Mouse (Mus musculus): ENCODE data around the gene Frs2. TPM values are rescaled to one million over a fixed set of nuclear protein-coding genes. Genes with fewer than 3 reads are reported as not detected.
"Not testable (repeated sequence)": the region's sequence is repeated elsewhere in the genome, so short reads cannot be mapped to it uniquely, and the experiment has no call there.

Gene Frs2
- total RNA-seq, 4 experiments from 2014 or later: 26.8 to 34.1 (median 29.6) TPM

DNA sequence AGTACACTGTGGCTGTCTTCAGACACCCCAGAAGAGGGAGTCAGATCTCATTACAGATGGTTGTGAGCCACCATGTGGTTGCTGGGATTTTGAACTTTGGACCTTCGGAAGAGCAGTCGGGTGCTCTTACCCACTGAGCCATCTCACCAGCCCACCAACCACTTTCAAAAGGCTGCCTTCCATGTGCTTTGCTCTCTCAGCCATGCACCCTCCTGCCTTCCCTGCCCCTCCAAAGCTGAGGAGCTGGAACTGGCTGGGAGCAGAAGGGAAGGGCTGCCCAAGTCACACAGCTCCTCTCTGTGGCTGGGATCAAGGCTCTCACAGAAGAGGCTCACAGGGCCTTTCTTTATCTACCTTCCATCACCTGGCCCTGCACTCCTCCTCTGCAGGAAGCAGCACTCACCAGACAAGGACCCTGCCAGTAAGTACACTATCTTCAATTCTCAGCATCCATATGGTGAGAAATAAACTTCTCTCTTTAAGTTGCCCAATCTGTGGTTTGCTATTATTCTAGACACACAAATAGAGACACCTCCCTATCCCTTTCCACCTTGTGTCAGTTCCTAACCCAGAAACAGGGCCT is 51.1 kb downstream of the Frs2 start:
- DNase-seq: no peak

DNA sequence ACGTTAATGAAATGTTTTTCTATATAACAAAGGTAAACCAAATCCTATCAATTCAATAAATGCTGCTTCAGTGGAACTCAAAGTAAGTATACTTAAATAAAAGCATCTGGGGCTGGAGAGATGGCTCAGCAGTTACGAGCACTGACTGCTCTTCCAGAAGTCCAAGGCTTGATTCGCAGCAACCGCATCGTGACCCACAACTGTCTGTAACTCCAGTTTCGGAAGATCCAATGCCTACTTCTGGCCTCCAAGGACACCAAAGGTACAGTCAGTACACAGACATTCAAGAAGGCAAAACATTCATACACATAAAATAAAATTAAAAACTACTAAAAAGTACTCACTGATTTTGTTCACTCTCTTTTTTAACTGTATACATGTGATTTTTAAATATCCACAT is 52.2 kb downstream of the Frs2 start:
- no peak for DNase-seq

DNA sequence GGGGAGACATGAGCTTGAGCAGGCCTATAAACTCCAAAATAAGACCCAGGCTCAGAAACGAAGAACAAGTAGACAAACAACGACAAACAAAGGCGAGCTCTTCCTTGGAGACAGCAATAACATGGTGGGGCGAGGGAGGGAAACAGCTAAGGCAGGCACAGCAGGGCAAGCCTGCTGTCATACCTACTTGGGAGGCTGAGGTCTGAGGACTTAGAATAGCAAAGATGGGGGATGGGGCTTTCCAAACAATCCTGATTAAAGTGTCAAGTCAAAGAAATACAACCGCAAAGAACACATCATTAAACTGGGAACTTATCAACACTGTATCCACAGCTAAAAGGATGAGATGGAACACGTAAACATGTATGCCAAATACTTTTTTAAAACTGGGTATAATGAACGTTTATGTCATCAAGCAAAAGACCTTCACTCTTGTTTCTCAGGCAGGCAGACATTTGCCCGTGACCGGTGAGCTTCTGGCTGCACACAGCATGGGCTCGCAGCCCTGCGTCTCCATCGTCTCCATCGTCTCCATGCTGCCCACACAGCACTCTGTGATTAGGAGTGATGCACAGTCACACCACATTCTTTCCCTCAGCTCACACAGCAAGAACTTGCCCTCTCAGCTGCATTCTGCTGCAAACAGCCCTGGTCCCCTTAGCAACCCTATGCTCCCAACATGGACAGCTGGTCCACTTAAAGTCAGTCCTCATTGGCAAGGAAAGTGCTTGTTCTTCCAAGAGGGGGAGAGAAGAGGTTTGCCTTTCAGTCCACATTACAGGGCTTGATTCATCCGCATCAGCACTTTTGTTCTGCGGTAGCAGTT is 53.6 kb downstream of the Frs2 start:
- no peak for DNase-seq

DNA sequence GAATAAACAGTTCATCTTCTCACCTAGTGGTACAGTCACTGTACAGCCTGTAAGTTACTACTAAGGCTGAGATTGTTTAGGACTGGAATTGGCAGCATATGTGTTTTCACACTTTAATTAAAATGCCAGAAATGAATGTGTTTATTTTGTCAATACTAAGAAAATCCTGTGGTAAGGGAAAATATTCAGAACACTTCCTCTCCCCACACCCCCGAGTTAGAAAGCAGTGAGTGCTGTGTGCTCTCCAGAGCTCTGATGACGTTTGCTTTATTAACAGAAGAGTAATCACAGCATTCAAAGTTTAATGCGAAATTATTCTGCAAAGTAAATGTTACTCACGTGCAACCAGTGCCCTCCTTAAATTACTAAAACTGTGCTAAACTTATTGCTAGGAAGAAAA is 58.7 kb downstream of the Frs2 start:
- DNase-seq: no peak

DNA sequence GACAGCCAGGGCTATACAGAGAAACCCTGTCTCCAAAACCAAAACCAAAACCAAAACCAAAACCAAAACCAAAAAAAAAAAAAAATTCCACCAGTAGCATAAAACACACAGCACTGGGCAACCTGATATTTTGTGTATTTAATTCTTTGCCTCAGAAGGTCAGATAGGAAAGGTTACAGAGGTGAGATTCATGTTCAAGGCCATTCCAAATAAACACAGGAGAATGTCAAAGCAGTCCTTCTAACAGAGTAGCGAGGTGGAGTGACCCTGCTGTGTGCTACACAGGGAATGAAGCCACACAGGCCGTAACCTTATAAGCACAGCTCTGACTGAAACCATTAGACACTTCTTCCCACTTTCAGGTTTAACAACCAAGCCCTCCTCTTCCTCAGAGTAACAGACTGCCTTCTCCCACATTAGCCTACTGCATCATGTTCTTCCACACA is 66.4 kb downstream of the Frs2 start:
- DNase-seq: no peak

DNA sequence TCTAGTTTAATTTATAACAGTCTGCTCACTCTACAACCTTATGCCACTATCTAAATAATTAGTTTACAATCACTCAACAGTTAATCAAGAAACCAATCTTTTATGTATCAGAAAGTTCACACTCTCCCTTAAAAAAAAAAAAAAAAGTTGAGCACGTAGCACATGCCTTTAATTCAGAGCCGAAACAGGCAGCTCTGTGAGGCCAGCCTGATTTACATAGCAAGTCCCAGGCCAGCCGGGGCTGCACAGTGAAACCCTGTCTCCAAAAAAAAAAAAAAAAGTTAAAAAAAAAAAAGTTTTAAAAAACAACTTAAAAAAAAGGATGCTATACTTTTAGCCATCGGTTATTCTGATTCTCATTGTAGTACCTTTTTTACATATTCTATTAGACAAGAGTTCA is 67.0 kb downstream of the Frs2 start:
- DNase-seq: no peak

DNA sequence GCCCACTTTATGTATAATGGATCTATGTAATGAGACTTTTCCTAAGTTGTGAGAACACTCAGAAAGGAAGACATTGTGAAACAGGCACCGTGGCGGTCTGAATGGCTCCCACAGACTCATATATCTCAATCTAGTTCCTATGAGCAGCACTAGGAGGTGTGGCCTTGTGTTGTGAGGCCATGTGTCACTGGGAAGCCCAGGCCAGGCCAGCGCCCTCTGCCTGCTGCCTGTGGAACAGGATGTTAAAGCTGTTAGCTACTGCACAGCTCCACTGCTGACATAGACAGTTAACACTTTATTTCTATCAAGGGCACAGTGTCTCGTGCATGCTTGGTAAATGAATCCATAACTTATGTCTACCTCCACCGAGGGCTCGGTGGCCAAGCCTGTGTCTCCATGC is 70.0 kb downstream of the Frs2 start:
- DNase-seq: peak; percentile 21

DNA sequence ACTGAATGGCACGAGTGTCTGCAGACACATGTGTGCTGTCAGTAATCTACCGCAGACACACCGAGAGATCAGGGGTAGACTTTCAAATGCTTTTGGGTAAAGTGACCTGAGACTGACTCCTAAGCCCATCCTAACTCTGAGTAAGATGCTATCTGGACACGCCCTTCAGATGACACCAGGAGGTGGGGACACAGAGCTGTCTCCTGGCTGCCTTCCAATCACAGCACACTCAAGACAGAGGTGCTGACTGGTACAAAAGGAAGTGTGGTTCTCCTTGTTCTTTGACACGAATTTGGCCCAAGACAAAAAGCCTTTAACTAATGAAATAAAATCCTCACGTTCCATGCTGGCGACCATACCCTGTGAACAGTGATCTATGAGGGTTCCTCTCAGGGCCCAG is 75.2 kb downstream of the Frs2 start:
- no peak for DNase-seq

DNA sequence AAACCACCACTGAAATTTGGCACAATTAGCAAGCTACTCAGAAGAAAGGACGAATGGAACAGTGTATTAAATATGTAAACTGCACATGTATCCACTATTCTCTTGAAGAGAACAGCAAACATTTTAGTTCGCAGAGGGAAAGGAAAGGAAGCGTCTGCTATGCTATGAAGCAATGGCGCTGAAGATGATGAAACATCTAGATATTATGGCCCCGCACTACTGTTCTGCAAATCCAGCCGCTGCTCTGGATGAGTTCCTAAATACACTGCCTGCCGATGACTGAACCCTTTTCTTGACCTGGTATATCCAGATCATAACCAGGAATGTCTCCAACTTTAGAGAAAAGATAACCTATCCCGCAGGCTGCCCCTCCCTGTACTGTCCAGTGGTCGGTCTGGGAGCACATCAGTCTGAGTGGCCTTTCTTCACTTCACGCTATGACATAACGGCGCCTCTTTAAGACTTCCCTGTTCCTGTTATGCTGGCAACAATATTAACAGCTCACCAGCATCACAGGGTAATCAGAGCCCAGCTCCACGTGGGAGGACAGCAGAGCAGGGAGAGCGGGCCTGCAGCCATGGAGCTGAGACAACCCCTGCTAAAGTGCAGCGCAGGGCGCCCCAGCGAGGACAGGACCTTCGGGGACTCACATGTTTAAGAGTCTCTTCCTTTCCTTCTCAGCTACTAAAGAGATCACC is 76.0 kb downstream of the Frs2 start:
- DNase-seq: no peak

DNA sequence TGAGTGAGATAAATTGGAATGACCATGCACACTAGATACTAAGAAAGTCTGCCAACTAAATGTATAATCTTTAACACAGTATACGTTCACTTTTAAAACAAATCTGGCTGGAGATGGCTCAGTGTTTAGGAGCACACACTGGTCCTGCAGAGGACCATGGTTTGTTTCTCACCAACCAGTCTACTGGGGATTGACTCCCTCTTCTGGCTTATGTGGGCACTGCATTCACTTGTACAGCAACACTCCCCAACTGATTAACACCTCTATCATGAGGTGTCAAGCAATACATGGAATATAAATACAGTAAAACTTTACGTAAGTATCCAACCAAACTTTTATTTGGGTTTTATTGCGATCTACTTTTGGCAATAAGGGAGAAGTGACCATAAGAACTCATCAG is 79.2 kb downstream of the Frs2 start:
- DNase-seq: no peak

DNA sequence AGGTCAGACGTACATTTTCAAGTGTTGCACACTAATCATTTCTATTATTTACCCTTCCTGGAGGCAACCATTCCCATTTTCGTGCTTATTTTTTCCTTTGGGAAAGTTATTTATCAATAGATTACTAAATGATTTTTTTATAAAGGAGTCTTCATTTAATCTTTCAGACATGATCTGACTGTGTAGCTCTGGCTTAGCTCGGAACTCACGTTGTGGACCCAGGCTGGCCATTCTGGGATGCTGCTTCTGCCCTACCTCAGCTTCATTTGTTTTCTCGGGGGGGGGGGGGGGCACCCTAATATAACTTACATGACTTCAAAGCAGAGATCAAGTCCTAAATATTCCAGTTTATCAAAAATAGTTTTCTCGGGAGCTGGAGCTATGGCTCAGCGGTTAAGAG is 84.3 kb downstream of the Frs2 start:
- DNase-seq: no peak

DNA sequence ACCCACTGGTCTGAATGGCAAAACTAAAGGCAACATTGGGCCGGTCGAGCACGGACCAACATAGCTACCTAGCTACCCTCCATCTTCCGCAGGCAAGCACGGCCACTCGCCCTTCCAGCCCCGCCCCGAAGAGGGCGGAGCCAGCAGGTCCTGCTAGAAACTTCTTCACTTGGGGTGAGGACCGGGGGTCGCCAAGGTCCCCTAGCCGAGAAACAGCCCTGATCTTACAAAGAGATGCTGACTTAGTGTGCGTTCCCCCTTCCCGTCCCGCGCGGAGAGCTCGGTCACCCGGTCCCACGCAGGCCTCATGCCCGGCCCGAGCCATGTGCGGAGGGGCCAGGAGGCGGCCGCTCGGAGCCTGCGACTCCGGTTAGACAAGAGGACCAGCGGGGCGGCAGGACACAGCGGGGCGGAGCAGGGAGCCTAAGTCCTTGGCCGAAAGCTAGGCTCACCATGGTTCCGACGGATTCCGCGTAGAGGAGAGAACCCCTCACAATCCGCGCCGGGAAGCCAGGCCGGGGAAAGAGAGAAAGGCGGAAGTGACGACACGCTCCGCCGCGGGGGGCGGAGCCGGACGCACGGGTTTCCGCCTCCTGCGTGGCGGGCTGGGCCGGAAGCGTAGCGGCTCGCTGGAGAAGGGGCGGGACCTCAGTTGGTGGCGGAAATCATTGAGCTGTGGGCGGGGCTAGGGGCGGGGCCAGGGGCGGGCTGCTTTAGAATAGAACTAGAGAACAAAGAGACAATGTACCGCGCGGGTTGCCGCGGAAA is 84.9 kb downstream of the Frs2 start, which contains the start of gene Cct2:
Gene Cct2 (minus strand): TSS at position 561 of the 768 bp plus-strand sequence.
- peak; percentile 85 for DNase-seq

DNA sequence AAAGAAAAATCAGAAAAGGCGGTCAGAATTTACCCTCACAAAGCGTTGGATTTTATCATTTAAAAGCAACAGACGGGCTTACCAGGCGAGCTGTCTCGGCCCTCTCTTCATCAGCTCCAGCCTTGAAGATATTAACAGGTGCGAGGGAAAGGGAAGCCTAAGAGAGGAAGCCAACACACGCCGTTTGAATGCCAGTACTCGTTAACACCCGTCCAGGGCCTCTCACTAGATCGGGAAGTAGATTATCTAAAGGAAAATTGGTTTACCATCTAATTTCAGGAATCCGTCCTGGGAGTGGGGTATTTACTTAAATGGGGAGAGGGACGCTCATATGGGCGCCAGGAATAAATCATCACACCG is 85.5 kb downstream of the Frs2 start:
- no peak for DNase-seq

DNA sequence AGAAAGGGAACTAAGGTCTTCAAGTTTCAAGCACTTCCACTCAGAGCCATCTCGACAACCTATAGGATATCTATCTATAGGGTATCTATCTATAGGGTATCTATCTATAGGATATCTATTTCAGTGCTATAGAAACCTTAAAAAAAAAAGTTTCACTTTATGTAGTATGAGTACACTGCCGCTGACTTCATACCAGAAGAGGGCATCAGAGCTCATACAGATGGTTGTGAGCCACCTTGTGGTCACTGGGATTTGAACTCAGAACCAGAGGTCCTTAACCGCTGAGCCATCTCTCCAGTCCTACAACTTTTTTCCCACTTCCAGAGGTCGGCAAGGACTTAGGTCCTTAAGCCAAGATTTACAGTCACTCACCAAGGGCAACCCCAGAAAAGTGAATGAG is 92.7 kb downstream of the Frs2 start:
- no peak for DNase-seq

DNA sequence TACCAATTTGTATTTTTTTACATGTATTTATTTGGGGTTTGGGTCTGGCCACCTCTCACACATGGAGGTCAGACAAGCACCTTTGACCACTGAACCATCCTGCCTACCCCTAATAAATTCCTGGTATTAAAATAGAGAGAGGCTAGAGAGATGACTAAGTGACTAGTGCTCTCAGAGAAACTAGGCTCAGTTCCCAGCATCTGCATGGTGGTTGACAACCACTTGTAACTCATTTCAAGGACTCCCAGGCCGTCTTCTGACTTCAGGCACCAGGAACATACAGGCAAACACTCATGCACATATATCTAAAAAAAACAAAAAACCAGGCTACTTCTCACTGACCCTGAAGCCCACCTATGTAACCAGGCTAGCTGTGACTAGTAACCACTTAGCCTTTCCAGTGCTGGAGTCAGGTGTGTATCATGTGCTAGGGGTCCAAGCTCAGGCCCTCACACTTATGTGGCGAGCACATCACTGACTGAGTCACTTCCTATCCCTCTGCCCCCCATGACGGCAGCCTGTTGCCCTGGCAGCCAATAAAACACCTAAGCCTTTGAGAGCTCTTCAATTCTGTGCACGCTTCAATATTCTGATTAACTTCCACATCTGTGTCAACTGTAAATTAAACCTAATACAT is 98.3 kb downstream of the Frs2 start:
- peak; percentile 43 for DNase-seq

DNA sequence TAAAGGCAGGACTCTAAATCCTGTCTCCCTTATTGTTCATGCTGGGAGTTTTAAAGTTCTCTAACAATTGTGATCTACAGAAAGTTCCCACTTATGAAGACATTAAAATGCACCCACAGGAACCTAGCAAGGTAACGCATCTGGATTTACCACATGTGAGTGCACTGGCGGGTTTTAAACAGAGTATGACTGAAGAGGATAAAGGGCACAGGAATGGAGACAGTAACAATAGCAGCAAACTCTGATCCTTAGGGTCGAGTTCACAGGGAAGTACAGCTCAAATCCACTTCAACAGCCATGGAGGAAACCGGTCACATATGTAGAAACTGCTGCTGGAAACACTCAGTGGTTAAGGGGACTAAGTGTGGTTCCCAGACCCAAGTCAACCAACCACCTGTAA is 99.1 kb downstream of the Frs2 start:
- DNase-seq: no peak

DNA sequence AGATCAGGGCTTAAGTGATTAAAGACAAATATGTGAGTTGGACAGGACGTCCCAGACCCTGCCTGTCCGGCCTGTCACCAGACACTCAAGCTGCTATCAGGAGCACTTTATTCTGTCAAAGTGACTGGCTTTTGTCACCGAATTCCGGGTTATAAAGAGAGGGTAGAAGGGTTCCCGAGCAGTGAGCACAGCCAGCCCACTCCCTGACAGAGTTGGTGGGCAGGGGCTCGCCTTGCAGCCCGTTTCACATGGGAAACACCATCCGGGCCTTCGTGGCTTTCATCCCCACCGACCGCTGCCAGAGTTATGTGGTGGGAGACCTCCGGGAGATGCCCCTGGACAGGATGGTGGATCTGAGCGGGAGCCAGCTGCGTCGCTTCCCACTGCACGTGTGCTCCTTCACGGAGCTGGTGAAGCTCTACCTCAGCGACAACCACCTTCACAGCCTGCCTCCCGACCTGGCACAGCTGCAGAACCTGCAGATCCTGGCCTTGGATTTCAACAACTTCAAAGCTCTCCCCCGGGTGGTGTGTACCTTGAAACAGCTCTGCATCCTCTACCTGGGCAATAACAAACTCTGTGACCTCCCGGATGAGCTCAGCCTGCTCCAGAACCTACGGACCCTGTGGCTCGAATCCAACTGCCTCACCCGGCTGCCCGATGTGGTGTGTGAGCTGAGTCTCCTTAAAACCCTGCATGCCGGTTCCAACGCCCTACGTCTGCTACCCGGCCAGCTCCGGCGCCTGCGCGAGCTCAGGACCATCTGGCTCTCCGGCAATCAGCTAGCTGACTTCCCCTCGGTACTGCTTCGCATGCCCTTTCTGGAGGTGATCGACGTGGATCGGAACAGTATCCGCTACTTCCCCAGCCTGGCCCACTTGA is 102.9 kb downstream of the Frs2 start, which contains the start of gene Lrrc10:
Gene Lrrc10 (plus strand): TSS at position 167 of the 882 bp plus-strand sequence.
- no peak for DNase-seq

DNA sequence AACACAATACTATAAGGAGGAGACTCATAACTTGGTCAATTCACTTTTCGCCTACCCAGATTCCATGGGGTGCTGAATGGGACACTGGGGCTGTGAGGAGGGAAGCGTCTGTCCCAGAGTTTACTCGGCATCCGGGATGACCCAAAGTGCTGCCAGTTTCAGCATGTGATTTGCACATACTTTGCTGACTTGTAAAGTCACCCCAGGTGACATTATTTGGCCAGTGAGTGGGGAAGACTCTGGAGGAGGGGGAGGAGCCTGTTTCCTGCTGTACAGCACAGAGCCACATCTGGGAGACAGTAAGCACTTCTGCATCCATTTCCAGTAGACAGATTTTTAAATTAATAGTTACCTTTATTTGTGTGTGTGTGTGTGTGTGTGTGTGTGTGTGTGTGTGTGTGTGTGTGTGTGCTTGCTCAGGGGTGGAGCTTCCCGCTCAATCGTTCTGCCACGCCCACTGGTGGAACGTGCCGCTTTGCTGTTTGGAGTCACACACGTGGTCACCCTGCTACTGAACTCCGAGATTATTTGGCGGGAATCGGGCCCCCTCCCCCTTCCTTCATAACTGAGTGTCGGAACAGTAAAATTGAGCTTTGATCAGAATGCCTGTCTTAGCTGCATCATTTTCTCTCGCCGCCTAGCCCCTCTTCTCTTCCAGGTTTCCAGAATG is 104.7 kb downstream of the Frs2 start:
- DNase-seq: not testable (repeated sequence)

DNA sequence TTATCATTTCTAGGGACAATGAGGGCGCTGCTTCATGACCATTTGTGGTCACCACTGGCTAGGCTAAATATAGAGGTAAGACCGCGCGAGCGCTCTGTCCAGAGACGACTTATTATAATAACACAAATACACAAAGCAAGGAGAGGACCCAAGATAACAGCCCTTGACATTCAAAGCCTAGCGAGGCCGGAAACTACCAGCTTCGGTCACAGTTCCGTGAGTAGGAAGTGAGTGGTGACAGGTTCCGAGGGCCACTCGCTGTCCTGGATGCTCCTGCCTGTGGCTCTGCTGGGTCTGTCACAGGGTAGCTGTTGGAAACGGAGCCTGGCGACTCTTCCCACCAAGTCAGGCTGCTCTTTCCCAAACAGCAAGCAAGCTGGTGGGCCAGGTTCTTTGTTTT is 106.0 kb downstream of the Frs2 start:
- DNase-seq: no peak

DNA sequence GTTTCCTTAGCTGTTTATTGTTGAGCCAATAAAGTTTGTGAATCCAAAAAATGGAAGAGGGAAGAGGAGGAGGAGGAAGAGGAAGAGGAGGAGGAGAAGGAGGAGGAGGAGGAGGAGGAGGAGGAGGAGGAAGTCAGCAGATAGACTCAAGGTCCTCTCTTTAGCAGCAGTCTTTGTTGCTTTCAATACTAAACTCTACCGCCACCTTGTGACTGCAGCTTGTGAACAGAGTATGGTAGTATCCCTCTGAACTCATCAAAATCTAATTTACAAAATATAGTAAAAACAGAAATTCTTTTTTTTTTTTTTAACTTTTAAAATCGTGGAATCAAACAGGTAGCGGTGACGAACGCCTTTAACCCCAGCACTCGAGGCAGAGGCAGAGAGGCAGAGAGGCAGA is 108.0 kb downstream of the Frs2 start:
- no peak for DNase-seq

DNA sequence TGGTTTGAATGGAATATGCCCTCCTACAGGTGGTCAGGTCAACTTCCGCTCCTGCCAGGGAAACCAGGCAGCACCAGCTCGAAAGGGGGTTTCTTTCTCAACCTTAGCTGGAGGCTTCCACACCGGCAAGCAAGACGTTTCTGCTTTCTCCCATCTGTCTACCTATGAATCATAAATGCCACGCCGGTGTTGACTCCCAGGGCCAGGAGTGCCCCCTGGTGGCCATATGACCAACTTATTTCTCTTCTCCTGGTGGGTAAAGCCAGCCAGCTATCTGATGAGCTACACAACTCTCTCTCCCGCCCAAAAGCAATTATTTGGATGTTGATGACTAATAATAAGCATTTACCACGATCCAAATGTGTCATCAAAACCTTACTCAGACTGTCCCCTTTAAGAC is 114.5 kb downstream of the Frs2 start:
- peak; percentile 76 for DNase-seq
